Mouse (Mus musculus) mouse trophoblast stem cell (cell line): ENCODE data around the gene Spata32.
"Not testable (repeated sequence)": the region's sequence is repeated elsewhere in the genome, so short reads cannot be mapped to it uniquely, and the experiment has no call there.

Experiments
- in situ Hi-C, 2 experiments: fragments of 300-500 bp; cut with MseI, MboI; formaldehyde crosslinking; loops; 2 replicates in 1 of 2; 3 replicates in 1 of 2; pipeline ENCODE4 v1.15.1; 2025

Gene Spata32

GRCm38 (mm10) chr11:103246081-103246730 is 28.0 kb upstream of the Spata32 start:
- in situ Hi-C loops, result no loop called here

- in situ Hi-C loops, result no loop called here
Observed at GRCm38 (mm10) chr11:103244856-103245255, 26.6 kb upstream of the Spata32 start.

GRCm38 (mm10) chr11:103240740-103241139 is 22.5 kb upstream of the Spata32 start:
- in situ Hi-C loops, result no loop called here

- in situ Hi-C loops, result no loop called here
Observed at GRCm38 (mm10) chr11:103237757-103238156, 19.5 kb upstream of the Spata32 start.

- in situ Hi-C loops, result no loop called here
Observed at GRCm38 (mm10) chr11:103236903-103237302, 18.7 kb upstream of the Spata32 start.

- in situ Hi-C loops, result no loop called here
Observed at GRCm38 (mm10) chr11:103236431-103236830, 18.2 kb upstream of the Spata32 start.

- in situ Hi-C loops, result no loop called here
Observed at GRCm38 (mm10) chr11:103235702-103236101, 17.5 kb upstream of the Spata32 start.

GRCm38 (mm10) chr11:103234447-103234846 is 16.2 kb upstream of the Spata32 start:
- in situ Hi-C loops, result loop anchor here in 1 of 2 experiments (5.0 kb wide), 1 partner anchor 93 kb away; no protein-coding TSS in a partner anchor

- in situ Hi-C loops, result loop anchor here in 1 of 2 experiments (5.0 kb wide), 1 partner anchor 94 kb away; no protein-coding TSS in a partner anchor
Observed at GRCm38 (mm10) chr11:103232966-103233365, 14.7 kb upstream of the Spata32 start.

- in situ Hi-C loops, result loop anchor here in 1 of 2 experiments (5.0 kb wide), 1 partner anchor 96 kb away; no protein-coding TSS in a partner anchor
Observed at GRCm38 (mm10) chr11:103231367-103231766, 13.1 kb upstream of the Spata32 start.

- in situ Hi-C loops, result loop anchor here in 1 of 2 experiments (5.0 kb wide), 1 partner anchor 97 kb away; no protein-coding TSS in a partner anchor
Observed at GRCm38 (mm10) chr11:103230626-103231025, 12.4 kb upstream of the Spata32 start.

GRCm38 (mm10) chr11:103229608-103230007 is 11.4 kb upstream of the Spata32 start:
- in situ Hi-C loops, result loop anchor here in 1 of 2 experiments (5.0 kb wide), 1 partner anchor 98 kb away; no protein-coding TSS in a partner anchor

- in situ Hi-C loops, result no loop called here
Observed at GRCm38 (mm10) chr11:103223951-103224456, 5.8 kb upstream of the Spata32 start.

- in situ Hi-C loops, result no loop called here
Observed at GRCm38 (mm10) chr11:103223444-103223843, 5.2 kb upstream of the Spata32 start.

- in situ Hi-C loops, result not testable (repeated sequence)
Observed at GRCm38 (mm10) chr11:103222718-103223117, 4.5 kb upstream of the Spata32 start.

- in situ Hi-C loops, result no loop called here
Observed at GRCm38 (mm10) chr11:103221437-103221836, 3.2 kb upstream of the Spata32 start.

GRCm38 (mm10) chr11:103219995-103220394 is 1.8 kb upstream of the Spata32 start:
- in situ Hi-C loops, result no loop called here

- in situ Hi-C loops, result no loop called here
Observed at GRCm38 (mm10) chr11:103219259-103219658, 1.0 kb upstream of the Spata32 start.

- in situ Hi-C loops, result no loop called here
Observed at GRCm38 (mm10) chr11:103218517-103218901, 277 bp upstream of the Spata32 start.

- in situ Hi-C loops, result no loop called here
Observed at GRCm38 (mm10) chr11:103215355-103215754, 2.9 kb downstream of the Spata32 start.

- in situ Hi-C loops, result no loop called here
Observed at GRCm38 (mm10) chr11:103213712-103214111, 4.5 kb downstream of the Spata32 start.

GRCm38 (mm10) chr11:103210291-103210690 is 7.9 kb downstream of the Spata32 start:
- in situ Hi-C loops, result no loop called here

- in situ Hi-C loops, result no loop called here
Observed at GRCm38 (mm10) chr11:103208458-103208857, 9.8 kb downstream of the Spata32 start, which contains the start of gene 1700023F06Rik. 1700023F06Rik (minus strand) TSS chr11:103208558.
